Mouse (Mus musculus): ENCODE data around the gene Syt8.

Syt8 gene

DNA sequence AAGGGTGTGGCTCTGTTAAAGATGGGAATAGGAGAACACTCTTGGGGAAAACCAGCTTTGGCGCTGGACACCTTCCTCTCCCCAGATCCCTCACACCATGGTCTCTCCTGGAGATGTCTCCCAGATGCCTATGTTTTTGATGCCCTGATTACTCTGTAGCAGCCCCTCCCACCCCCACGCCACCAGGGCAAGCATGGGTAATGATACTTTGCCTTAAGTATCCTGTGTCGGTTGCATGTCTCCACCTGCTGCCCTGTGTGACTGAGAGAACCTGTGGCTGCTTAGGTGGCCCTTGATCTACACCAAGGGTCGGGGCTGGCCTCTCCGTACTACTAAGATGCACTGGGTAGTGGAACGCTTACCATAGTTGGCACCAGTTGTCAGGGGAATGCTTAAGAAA is 43.4 kb downstream of the Syt8 start:
- DNase-seq = no peak

- no peak for DNase-seq
These were observed 43.9 kb downstream of the Syt8 start for GRCm38 (mm10) chr7:142478574-142478973.

GRCm38 (mm10) chr7:142479307-142479706 is 44.7 kb downstream of the Syt8 start:
- DNase-seq = no peak

DNA sequence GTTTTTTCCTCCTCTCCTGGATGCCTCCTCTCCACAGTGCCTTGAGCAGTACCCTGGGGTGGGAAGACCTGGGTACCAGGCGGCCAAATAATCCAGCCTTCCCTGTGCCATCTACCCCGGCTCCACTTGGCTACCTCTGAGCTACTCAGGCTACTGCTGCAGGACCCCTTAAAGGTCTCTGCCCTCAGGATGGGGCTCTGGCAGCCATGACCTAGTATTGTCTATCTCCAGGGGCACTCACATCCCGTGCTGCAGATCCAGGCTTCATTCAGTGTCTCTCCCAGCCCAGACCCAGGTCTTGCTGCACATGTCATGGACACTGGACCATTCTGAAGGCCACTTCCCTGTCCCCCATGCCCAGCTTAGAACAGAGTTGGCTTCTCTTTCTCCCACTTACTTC is 45.2 kb downstream of the Syt8 start:
- DNase-seq = no peak

DNA sequence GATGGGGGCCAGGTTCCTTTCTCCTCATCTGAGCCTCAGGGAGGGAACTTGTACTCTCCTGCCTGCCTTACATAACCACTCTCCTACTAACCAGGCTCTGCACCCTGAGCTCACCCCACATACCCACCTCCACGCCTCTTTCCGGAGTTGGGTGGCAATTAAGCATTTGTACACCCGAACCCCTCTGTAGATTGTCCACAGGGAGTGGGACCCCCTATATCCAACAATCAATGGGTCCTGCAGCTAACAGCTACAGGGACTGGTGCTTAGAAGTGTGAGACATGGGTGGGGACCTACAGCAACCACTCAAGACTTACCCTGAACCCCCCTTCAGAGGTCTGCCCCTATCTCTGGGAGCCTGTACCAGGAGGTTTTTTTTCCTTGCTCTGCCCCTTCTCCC is 46.0 kb downstream of the Syt8 start:
- no peak for DNase-seq

DNA sequence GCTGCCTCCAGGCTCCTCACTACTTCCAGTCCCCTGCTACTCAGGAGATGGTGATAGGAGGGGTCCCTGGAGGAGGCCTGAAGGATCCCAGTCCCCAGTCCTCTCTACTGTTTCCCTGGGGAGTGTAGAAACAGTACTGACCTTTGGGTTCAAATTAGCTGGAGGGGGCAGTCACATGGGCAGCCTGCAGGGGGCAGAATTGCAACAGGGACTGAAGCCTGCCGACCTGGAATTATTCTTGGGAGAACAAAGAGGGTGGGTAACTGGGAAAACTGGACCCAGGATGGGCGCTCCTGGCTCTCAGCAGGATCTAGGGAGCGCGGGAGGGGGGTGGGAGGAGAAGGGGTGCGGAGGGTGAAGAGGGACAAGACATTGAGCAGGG is 46.5 kb downstream of the Syt8 start:
- DNase-seq = peak; percentile 52 to 60

DNA sequence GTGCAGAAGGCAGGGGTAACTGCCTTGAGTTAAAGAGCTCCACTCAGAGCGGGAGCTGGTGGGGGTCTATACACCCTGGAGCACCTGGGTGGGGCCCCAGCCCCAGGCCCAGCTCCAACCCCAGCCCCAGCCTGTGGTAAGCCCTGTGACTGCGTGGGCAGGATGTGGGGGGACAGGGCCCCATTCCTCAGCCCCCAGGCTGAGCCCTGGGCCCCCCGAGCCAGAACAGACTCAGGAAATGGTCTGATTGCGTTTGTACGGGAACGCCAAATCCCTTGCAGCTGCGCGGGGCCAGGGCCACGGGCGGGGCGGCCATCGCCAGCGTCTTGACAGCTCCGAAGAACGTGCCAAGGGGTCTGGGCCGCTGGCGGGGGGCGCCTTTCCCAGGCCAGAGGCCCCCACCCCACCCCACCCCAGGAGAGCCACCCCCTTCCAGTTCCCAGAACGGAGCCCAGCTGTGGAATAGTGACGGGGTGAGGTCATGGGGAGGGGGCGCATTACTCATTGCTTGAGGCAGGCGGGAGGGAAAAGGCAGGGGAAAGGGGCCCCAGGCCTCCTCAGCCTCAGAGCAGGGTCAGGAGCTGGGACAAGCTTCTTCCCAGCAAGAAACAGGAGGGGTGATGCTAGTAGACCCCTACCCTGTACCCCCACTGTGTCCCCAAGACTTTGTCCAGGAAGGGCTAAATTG is 47.1 kb downstream of the Syt8 start:
- no peak for DNase-seq

DNA sequence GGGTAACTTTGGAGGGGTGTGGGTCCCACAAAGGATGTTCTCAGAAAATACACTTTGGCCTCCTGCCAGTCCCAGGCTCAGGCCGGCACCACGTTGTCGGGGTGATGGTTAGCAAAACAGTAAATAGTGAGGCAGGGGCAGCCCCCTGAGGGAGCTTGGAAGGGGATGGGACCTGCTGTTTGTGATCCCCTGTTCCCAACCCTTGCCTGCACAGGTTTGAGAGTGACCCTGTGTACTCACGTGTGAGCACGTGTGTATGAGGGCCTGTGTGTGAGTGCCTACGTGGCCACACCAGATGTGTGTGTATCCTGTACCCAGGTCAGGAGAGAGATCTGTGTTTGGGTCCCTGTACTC is 47.6 kb downstream of the Syt8 start:
- DNase-seq = no peak

DNA sequence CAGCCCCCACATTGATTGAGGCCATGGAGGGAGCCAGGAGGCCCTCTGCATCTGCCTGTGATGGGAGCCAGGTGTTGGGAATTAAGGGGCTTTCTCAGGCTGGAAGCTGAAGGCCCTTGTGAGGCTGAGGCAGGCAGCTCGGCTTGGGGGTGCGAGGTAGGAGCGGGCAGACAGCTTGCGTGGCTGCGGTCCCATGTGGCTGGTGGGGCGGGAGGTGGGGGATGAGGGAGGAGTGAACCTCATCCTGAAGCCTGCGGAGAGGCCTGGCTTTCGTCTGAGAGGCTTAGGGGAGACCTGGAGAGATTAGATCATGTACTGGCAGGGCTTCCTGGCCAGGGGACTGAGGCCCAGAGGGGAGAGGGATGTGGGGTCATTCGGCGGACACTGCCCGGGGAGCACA is 48.5 kb downstream of the Syt8 start:
- no peak for DNase-seq

- no peak for DNase-seq
These were observed 50.1 kb downstream of the Syt8 start for GRCm38 (mm10) chr7:142484780-142485179.

- DNase-seq = no peak
These were observed 52.1 kb downstream of the Syt8 start for GRCm38 (mm10) chr7:142486751-142487162.

- DNase-seq = no peak
These were observed 52.8 kb downstream of the Syt8 start for GRCm38 (mm10) chr7:142487341-142487859.

- DNase-seq = no peak
These were observed 53.4 kb downstream of the Syt8 start for GRCm38 (mm10) chr7:142488053-142488452.
